Mouse (Mus musculus): ENCODE measurements around the gene Tjp3. TPM values are rescaled to one million over a fixed set of nuclear protein-coding genes. Genes with fewer than 3 reads are reported as not detected.

Gene Tjp3
- 3.2 and 3.6 TPM in 2 replicates for polyA plus RNA-seq (2016; fragmentation: Nextera tagmentation; extraction: Ambion mirVana)

GRCm38 (mm10) chr10:81291511-81292104 is at the start of gene Tjp3:
Gene Tjp3 (minus strand): TSS chr10:81291581.
- H3K4me2 ChIP-seq, result peak within 1 kb of the TSS; percentile 98; the same call in 1 of the 2 replicates
- 70% methylated on average over 9 of the region's 9 CpGs for WGBS
- no peaks in the 10 kb centered on the region for H3K9me3 ChIP-seq
- no peak within 1 kb of the TSS for H3K27ac ChIP-seq
- no peak for ATAC-seq (ENCODE audit: insufficient number of reproducible peaks, insufficient read depth, low FRiP score, low TSS enrichment, low read depth)
- peak within 1 kb of the TSS; percentile 78 for H3K4me3 ChIP-seq (replicated peaks)
- H3K9ac ChIP-seq (replicated peaks), result 0 out of 2 replicates have a peak within 1 kb of the TSS, but pooled peaks have one; percentile 31
- peaks cover 10% of the 10 kb centered on the region; the same call in 1 of the 2 replicates for H3K36me3 ChIP-seq
- peaks cover 54% of the 10 kb centered on the region for H3K27me3 ChIP-seq
- peaks cover 25% of the 10 kb centered on the region for H3K4me1 ChIP-seq (replicated peaks)

GRCm38 (mm10) chr10:81340551-81341332 is 49.4 kb upstream of the Tjp3 start:
- WGBS, result 39% methylated on average over 17 of the region's 17 CpGs
- Histone ChIP-seq H3K4me3 (replicated peaks) (no peak overlapping the region), H3K27ac (no peak overlapping the region)

DNA sequence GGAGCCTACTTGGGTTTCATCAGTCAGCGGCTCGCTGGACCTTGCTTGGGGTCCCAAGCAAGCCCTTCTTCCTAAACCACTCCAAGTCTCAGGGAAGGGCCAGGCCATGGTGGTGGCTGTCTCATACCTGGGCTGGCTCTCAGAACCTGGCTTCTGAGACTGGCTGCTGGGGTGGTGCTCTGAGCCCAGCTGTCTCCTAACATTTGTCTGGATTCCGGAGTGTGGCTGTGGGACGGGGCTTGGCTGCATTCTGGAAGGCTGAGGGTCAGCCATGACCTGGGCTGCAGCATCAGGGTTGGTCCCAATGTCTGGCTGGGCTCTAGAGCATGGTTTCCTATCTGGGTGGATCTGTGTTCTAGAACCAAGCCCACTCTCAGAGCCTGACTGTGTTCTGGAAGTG is 45.2 kb upstream of the Tjp3 start:
- 88% methylated on average over 4 of the region's 4 CpGs for WGBS
- Histone ChIP-seq H3K4me3 (replicated peaks) (no peak overlapping the region), H3K4me2 (no peak overlapping the region), H3K9me3 (no peaks in the 10 kb centered on the region), H3K27me3 (peaks cover 80% of the 10 kb centered on the region), H3K9ac (replicated peaks) (no peak overlapping the region), H3K27ac (no peak overlapping the region), H3K4me1 (replicated peaks) (peaks cover 21% of the 10 kb centered on the region), H3K36me3 (no peaks in the 10 kb centered on the region)
- ATAC-seq (ENCODE audit: insufficient number of reproducible peaks, insufficient read depth, low FRiP score, low TSS enrichment, low read depth), result no peak

More at GRCm38 (mm10) chr10:81340551-81341332, 49.4 kb upstream of the Tjp3 start:
- Histone ChIP-seq H3K4me2 (no peak overlapping the region), H3K9ac (replicated peaks) (no peak overlapping the region), H3K27me3 (peaks cover 88% of the 10 kb centered on the region), H3K36me3 (peaks cover 7% of the 10 kb centered on the region), H3K4me1 (replicated peaks) (peaks cover 15% of the 10 kb centered on the region), H3K9me3 (no peaks in the 10 kb centered on the region)
- ATAC-seq (ENCODE audit: insufficient number of reproducible peaks, insufficient read depth, low FRiP score, low TSS enrichment, low read depth), result no peak

GRCm38 (mm10) chr10:81335393-81336340 is 44.3 kb upstream of the Tjp3 start:
- Histone ChIP-seq H3K4me3 (replicated peaks) (no peak overlapping the region), H3K9ac (replicated peaks) (peak overlapping the region; percentile 28; the same call in 1 of the 2 replicates), H3K4me1 (replicated peaks) (peaks cover 21% of the 10 kb centered on the region), H3K36me3 (no peaks in the 10 kb centered on the region), H3K27ac (peak overlapping the region; percentile 64), H3K9me3 (no peaks in the 10 kb centered on the region), H3K27me3 (peaks cover 74% of the 10 kb centered on the region), H3K4me2 (peak overlapping the region; percentile 22)
- ATAC-seq (ENCODE audit: insufficient number of reproducible peaks, insufficient read depth, low FRiP score, low TSS enrichment, low read depth), result peak; percentile 33
- WGBS, result 39% methylated on average over 19 of the region's 19 CpGs

DNA sequence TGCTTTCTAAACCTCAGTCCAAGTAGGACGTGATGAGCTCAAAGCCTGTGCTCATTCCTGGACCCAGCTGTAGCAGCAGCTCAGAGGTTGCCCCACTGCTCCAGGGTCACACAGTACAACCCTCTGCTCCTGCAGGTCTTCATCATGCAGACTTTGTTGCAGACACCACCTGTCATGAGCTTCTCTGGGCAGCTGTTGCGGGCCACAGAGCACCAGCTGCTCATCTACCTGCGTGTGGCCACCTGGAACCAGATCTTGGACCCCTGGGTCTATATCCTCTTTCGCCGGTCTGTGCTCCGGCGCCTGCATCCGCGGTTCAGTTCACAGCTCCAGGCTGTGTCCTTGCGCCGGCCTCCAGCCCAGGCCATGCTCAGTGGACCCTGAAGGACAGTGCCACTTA is 42.9 kb upstream of the Tjp3 start:
- Histone ChIP-seq H3K4me1 (replicated peaks) (peaks cover 28% of the 10 kb centered on the region), H3K27ac (no peak overlapping the region), H3K36me3 (no peaks in the 10 kb centered on the region), H3K9me3 (no peaks in the 10 kb centered on the region), H3K4me3 (replicated peaks) (no peak overlapping the region), H3K27me3 (peaks cover 70% of the 10 kb centered on the region), H3K4me2 (no peak overlapping the region), H3K9ac (replicated peaks) (no peak overlapping the region)
- 65% methylated on average over 11 of the region's 11 CpGs for WGBS
- ATAC-seq (ENCODE audit: insufficient number of reproducible peaks, insufficient read depth, low FRiP score, low TSS enrichment, low read depth), result no peak

DNA sequence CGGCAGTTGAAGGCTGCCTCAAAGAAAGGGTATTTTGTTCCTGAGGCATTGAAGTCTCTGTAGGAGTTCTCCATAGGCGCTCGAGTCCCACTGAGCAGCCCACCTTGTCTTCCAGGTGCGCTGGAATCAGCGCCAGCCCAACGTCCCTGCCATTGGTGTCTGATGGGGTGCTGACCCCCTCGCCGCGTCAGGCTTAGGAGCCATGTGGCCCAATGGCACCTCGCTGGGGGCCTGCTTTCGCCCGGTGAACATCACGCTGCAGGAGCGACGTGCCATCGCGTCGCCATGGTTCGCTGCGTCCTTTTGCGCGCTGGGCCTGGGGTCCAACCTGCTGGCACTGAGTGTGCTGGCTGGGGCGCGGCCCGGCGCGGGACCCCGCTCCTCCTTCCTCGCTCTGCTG is 40.9 kb upstream of the Tjp3 start:
- H3K4me2 ChIP-seq, result peak overlapping the region; percentile 41
- H3K4me3 ChIP-seq (replicated peaks), result peak overlapping the region; percentile 24
- peaks cover 1% of the 10 kb centered on the region for H3K36me3 ChIP-seq
- peaks cover 37% of the 10 kb centered on the region for H3K4me1 ChIP-seq (replicated peaks)
- H3K27me3 ChIP-seq, result peaks cover 54% of the 10 kb centered on the region
- no peak overlapping the region for H3K9ac ChIP-seq (replicated peaks)
- 18% methylated on average over 29 of the region's 29 CpGs for WGBS
- H3K9me3 ChIP-seq, result no peaks in the 10 kb centered on the region
- ATAC-seq (ENCODE audit: insufficient number of reproducible peaks, insufficient read depth, low FRiP score, low TSS enrichment, low read depth), result no peak
- no peak overlapping the region for H3K27ac ChIP-seq

- Histone ChIP-seq H3K36me3 (peaks cover 24% of the 10 kb centered on the region), H3K4me2 (no peak overlapping the region), H3K4me3 (replicated peaks) (no peak overlapping the region), H3K27me3 (peaks cover 35% of the 10 kb centered on the region), H3K9me3 (no peaks in the 10 kb centered on the region), H3K9ac (replicated peaks) (peak overlapping the region; percentile 24), H3K27ac (peak overlapping the region; percentile 74), H3K4me1 (replicated peaks) (peaks cover 23% of the 10 kb centered on the region)
- ATAC-seq (ENCODE audit: insufficient number of reproducible peaks, insufficient read depth, low FRiP score, low TSS enrichment, low read depth), result no peak
- 65% methylated on average over 4 of the region's 4 CpGs for WGBS
Measured at GRCm38 (mm10) chr10:81330007-81330406, 38.6 kb upstream of the Tjp3 start.

GRCm38 (mm10) chr10:81329194-81329975 is 38.0 kb upstream of the Tjp3 start:
- H3K9ac ChIP-seq (replicated peaks), result peak overlapping the region; percentile 24
- H3K27ac ChIP-seq, result peak overlapping the region; percentile 74
- peaks cover 30% of the 10 kb centered on the region for H3K36me3 ChIP-seq
- no peak for ATAC-seq (ENCODE audit: insufficient number of reproducible peaks, insufficient read depth, low FRiP score, low TSS enrichment, low read depth)
- no peak overlapping the region for H3K4me3 ChIP-seq (replicated peaks)
- H3K4me2 ChIP-seq, result no peak overlapping the region
- 67% methylated on average over 10 of the region's 10 CpGs for WGBS
- no peaks in the 10 kb centered on the region for H3K9me3 ChIP-seq
- peaks cover 29% of the 10 kb centered on the region for H3K27me3 ChIP-seq
- peaks cover 23% of the 10 kb centered on the region for H3K4me1 ChIP-seq (replicated peaks)

- Histone ChIP-seq H3K4me1 (replicated peaks) (peaks cover 23% of the 10 kb centered on the region), H3K4me3 (replicated peaks) (no peak within 1 kb of the TSS), H3K9ac (replicated peaks) (peak within 1 kb of the TSS; percentile 24), H3K27ac (peak within 1 kb of the TSS; percentile 74), H3K4me2 (no peak within 1 kb of the TSS), H3K36me3 (peaks cover 40% of the 10 kb centered on the region), H3K9me3 (no peaks in the 10 kb centered on the region), H3K27me3 (peaks cover 24% of the 10 kb centered on the region)
- ATAC-seq (ENCODE audit: insufficient number of reproducible peaks, insufficient read depth, low FRiP score, low TSS enrichment, low read depth), result no peak
- 9% methylated on average over 10 of the region's 10 CpGs for WGBS
Measured at GRCm38 (mm10) chr10:81328386-81328785, 37.0 kb upstream of the Tjp3 start, which contains the start of gene Tbxa2r. Gene Tbxa2r (plus strand): TSS chr10:81328731.

- Histone ChIP-seq H3K4me1 (replicated peaks) (peaks cover 23% of the 10 kb centered on the region), H3K27me3 (peaks cover 19% of the 10 kb centered on the region), H3K27ac (0 out of 2 replicates have a peak overlapping the region, but pooled peaks have one; percentile 1), H3K9ac (replicated peaks) (0 out of 2 replicates have a peak overlapping the region, but pooled peaks have one; percentile 18), H3K4me2 (no peak overlapping the region), H3K36me3 (peaks cover 44% of the 10 kb centered on the region), H3K4me3 (replicated peaks) (no peak overlapping the region), H3K9me3 (no peaks in the 10 kb centered on the region)
- WGBS, result 12% methylated on average over 2 of the region's 2 CpGs
- ATAC-seq (ENCODE audit: insufficient number of reproducible peaks, insufficient read depth, low FRiP score, low TSS enrichment, low read depth), result no peak
Measured at GRCm38 (mm10) chr10:81327959-81328358, 36.6 kb upstream of the Tjp3 start.

Data from limb, embryonic 12.5 days (tissue).